Mouse (Mus musculus) limb, embryonic 10.5 days (tissue): ENCODE measurements around the gene Sars2. TPM values are rescaled to one million over a fixed set of nuclear protein-coding genes. Genes with fewer than 3 reads are reported as not detected.

Source experiments
- polyA plus RNA-seq: library from polyadenylated mRNA; unstranded; fragments of >200 nt; fragmentation: Nextera tagmentation; extraction: Ambion mirVana; gene quantifications from 2 replicates; pipeline ENCODE4 v1.2.1, GENCODE M21; 2016

Gene Sars2
- polyA plus RNA-seq, 1 experiment from 2014 or later, result 43.9 TPM

Other genes starting within 250 kb of the Sars2 start
- not detected in 2 replicates for gene Ifnl2, start 231.5 kb upstream of the Sars2 start, polyA plus RNA-seq
- gene Ifnl3, start 219.2 kb upstream of the Sars2 start, polyA plus RNA-seq, result not detected in 2 replicates
- gene Sycn, start 201.1 kb upstream of the Sars2 start, polyA plus RNA-seq, result not detected in 2 replicates
- gene Nccrp1, start 194.7 kb upstream of the Sars2 start, polyA plus RNA-seq, result not detected in 2 replicates
- 38.2 and 40.2 TPM in 2 replicates for gene Samd4b, start 143.8 kb upstream of the Sars2 start, polyA plus RNA-seq
- gene Pak4, start 143.8 kb upstream of the Sars2 start, polyA plus RNA-seq, result 64.9 and 69.8 TPM in 2 replicates
- gene Acp7, start 110.7 kb upstream of the Sars2 start, polyA plus RNA-seq, result not detected in 2 replicates
- 4.7 and 6.3 TPM in 2 replicates for gene Fbxo27, start 49.1 kb upstream of the Sars2 start, polyA plus RNA-seq
- gene Fbxo17, start 25.2 kb upstream of the Sars2 start, polyA plus RNA-seq, result 12.7 and 16.1 TPM in 2 replicates
- 152 and 186 TPM in 2 replicates for gene Mrps12, start 172 bp upstream of the Sars2 start, polyA plus RNA-seq
- gene Ccer2, start 14.2 kb downstream of the Sars2 start, polyA plus RNA-seq, result not detected in 2 replicates
- gene Sirt2, start 24.7 kb downstream of the Sars2 start, polyA plus RNA-seq, result 59.8 and 74.5 TPM in 2 replicates
- gene Nfkbib, start 25.5 kb downstream of the Sars2 start, polyA plus RNA-seq, result 50.5 and 63.1 TPM in 2 replicates
- 2.7 and 3.0 TPM in 2 replicates for gene Rinl, start 47.0 kb downstream of the Sars2 start, polyA plus RNA-seq
- gene Hnrnpl, start 66.5 kb downstream of the Sars2 start, polyA plus RNA-seq, result 335 and 336 TPM in 2 replicates
- gene Ech1, start 83.2 kb downstream of the Sars2 start, polyA plus RNA-seq, result 69.1 and 90.7 TPM in 2 replicates
- gene Lgals4, start 91.9 kb downstream of the Sars2 start, polyA plus RNA-seq, result 2.7 and 4.1 TPM in 2 replicates
- gene Lgals7, start 121.9 kb downstream of the Sars2 start, polyA plus RNA-seq, result 0.41 and 0.73 TPM in 2 replicates
- 0.44 and 0.48 TPM in 2 replicates for gene Capn12, start 139.4 kb downstream of the Sars2 start, polyA plus RNA-seq
- 253 and 285 TPM in 2 replicates for gene Actn4, start 220.3 kb downstream of the Sars2 start, polyA plus RNA-seq
- 446 and 467 TPM in 2 replicates for gene Eif3k, start 239.9 kb downstream of the Sars2 start, polyA plus RNA-seq
- gene Map4k1, start 240.1 kb downstream of the Sars2 start, polyA plus RNA-seq, result 18.9 and 19.4 TPM in 2 replicates